Mouse (Mus musculus) lung, embryonic 15.5 days (tissue): Measurements from ENCODE around the gene Padi2. TPM values are rescaled to one million over a fixed set of nuclear protein-coding genes. Genes with fewer than 3 reads are reported as not detected.

Source experiments
- ATAC-seq: fragments of 200-750 bp; cut with Nextera tagmentation; 2 replicates; pipeline ENCODE4 v1.8.0; 2017; ENCODE audit warnings: moderate number of reproducible peaks, borderline replicate concordance; ENCODE audit not compliant: low FRiP score, low TSS enrichment; ENCODE audit errors: extremely low read depth
- H3K27ac ChIP-seq: fragments of 300-500 bp; sonication (generic); 2 replicates; pipeline ENCODE4 v1.5.1; 2015; ENCODE audit warnings: moderate library complexity, mild to moderate bottlenecking, inconsistent platforms
- H3K27me3 ChIP-seq: fragments of 300-500 bp; sonication (generic); 2 replicates; pipeline ENCODE4 v1.6.1; 2015; ENCODE audit warnings: inconsistent platforms
- H3K36me3 ChIP-seq: fragments of 300-500 bp; sonication (generic); 2 replicates; pipeline ENCODE4 v1.6.1; 2015; ENCODE audit warnings: inconsistent platforms
- H3K4me1 ChIP-seq: fragments of 300-500 bp; sonication (generic); 2 replicates; pipeline ENCODE4 v1.6.1; 2015; ENCODE audit warnings: inconsistent platforms
- H3K4me2 ChIP-seq: fragments of 300-500 bp; sonication (generic); 2 replicates; pipeline ENCODE4 v1.6.1; 2015; ENCODE audit warnings: inconsistent platforms, mild to moderate bottlenecking, moderate library complexity
- H3K4me3 ChIP-seq: fragments of 300-500 bp; sonication (generic); 2 replicates; pipeline ENCODE4 v1.5.1; 2015; ENCODE audit warnings: mild to moderate bottlenecking, inconsistent platforms
- H3K9ac ChIP-seq: fragments of 300-500 bp; sonication (generic); 2 replicates; pipeline ENCODE4 v1.6.1; 2015; ENCODE audit warnings: inconsistent platforms
- H3K9me3 ChIP-seq: fragments of 300-500 bp; sonication (generic); 2 replicates; pipeline ENCODE4 v1.6.1; 2016; ENCODE audit warnings: inconsistent platforms
- WGBS: fragments of 180-500 bp; shearing (Covaris S2); methylation state at CpG from one replicate; pipeline ENCODE4 v1.1.7; 2015; 5-methylcytosine and 5-hydroxymethylcytosine counted together
- polyA plus RNA-seq: library from polyadenylated mRNA; unstranded; fragments of >200 nt; fragmentation: Nextera tagmentation; extraction: Ambion mirVana; gene quantifications from 2 replicates; pipeline ENCODE4 v1.2.1, GENCODE M21; 2015

The Padi2 gene
- polyA plus RNA-seq, 1 experiment from 2014 or later = 2.6 TPM

GRCm38 (mm10) chr4:140910661-140911310 is 4.6 kb downstream of the Padi2 start:
- Histone ChIP-seq H3K4me1 (peaks cover 12% of the 10 kb centered on the region), H3K9ac (no peak overlapping the region), H3K36me3 (no peaks in the 10 kb centered on the region), H3K4me2 (no peak overlapping the region), H3K27me3 (peaks cover 22% of the 10 kb centered on the region), H3K4me3 (no peak overlapping the region), H3K27ac (no peak overlapping the region), H3K9me3 (no peaks in the 10 kb centered on the region)
- no peak for ATAC-seq
- 28% methylated on average over 17 of the region's 17 CpGs for WGBS

- WGBS = 87% methylated on average over 9 of the region's 9 CpGs
- Histone ChIP-seq H3K4me1 (peaks cover 6% of the 10 kb centered on the region), H3K9ac (no peak overlapping the region), H3K4me2 (no peak overlapping the region), H3K4me3 (no peak overlapping the region), H3K9me3 (no peaks in the 10 kb centered on the region), H3K36me3 (no peaks in the 10 kb centered on the region), H3K27me3 (peaks cover 17% of the 10 kb centered on the region), H3K27ac (no peak overlapping the region)
- ATAC-seq = no peak
These were observed 5.3 kb downstream of the Padi2 start for GRCm38 (mm10) chr4:140911416-140911815.

GRCm38 (mm10) chr4:140912271-140912833 is 6.2 kb downstream of the Padi2 start:
- no peak for ATAC-seq
- WGBS = 70% methylated on average over 10 of the region's 10 CpGs
- Histone ChIP-seq H3K36me3 (no peaks in the 10 kb centered on the region), H3K27ac (no peak overlapping the region), H3K4me2 (no peak overlapping the region), H3K27me3 (peaks cover 7% of the 10 kb centered on the region), H3K9me3 (no peaks in the 10 kb centered on the region), H3K4me1 (peaks cover 3% of the 10 kb centered on the region; the same call in 1 of the 2 replicates), H3K4me3 (no peak overlapping the region), H3K9ac (no peak overlapping the region)

GRCm38 (mm10) chr4:140913565-140913964 is 7.4 kb downstream of the Padi2 start:
- H3K27me3 ChIP-seq = peaks cover 5% of the 10 kb centered on the region; the same call in 1 of the 2 replicates
- no peak overlapping the region for H3K27ac ChIP-seq
- H3K9me3 ChIP-seq = no peaks in the 10 kb centered on the region
- no peak for ATAC-seq
- no peaks in the 10 kb centered on the region for H3K36me3 ChIP-seq
- H3K4me2 ChIP-seq = no peak overlapping the region
- H3K4me3 ChIP-seq = no peak overlapping the region
- 91% methylated on average over 9 of the region's 9 CpGs for WGBS
- no peak overlapping the region for H3K9ac ChIP-seq
- H3K4me1 ChIP-seq = peaks cover 3% of the 10 kb centered on the region; the same call in 1 of the 2 replicates

GRCm38 (mm10) chr4:140914731-140915131 is 8.6 kb downstream of the Padi2 start:
- WGBS = 38% methylated on average over 6 of the region's 6 CpGs
- ATAC-seq = no peak
- no peak overlapping the region for H3K27ac ChIP-seq
- no peaks in the 10 kb centered on the region for H3K36me3 ChIP-seq
- H3K4me2 ChIP-seq = no peak overlapping the region
- H3K9ac ChIP-seq = no peak overlapping the region
- H3K4me3 ChIP-seq = no peak overlapping the region
- H3K27me3 ChIP-seq = no peaks in the 10 kb centered on the region
- H3K4me1 ChIP-seq = peaks cover 3% of the 10 kb centered on the region; the same call in 1 of the 2 replicates
- H3K9me3 ChIP-seq = no peaks in the 10 kb centered on the region

GRCm38 (mm10) chr4:140915235-140915634 is 9.1 kb downstream of the Padi2 start:
- no peak overlapping the region for H3K9ac ChIP-seq
- 45% methylated on average over 3 of the region's 3 CpGs for WGBS
- H3K4me3 ChIP-seq = no peak overlapping the region
- peaks cover 3% of the 10 kb centered on the region; the same call in 1 of the 2 replicates for H3K4me1 ChIP-seq
- no peak for ATAC-seq
- H3K9me3 ChIP-seq = no peaks in the 10 kb centered on the region
- H3K27ac ChIP-seq = no peak overlapping the region
- no peaks in the 10 kb centered on the region for H3K27me3 ChIP-seq
- no peaks in the 10 kb centered on the region for H3K36me3 ChIP-seq
- no peak overlapping the region for H3K4me2 ChIP-seq

GRCm38 (mm10) chr4:140916296-140916695 is 10.2 kb downstream of the Padi2 start:
- no peaks in the 10 kb centered on the region for H3K9me3 ChIP-seq
- WGBS = 83% methylated on average over 5 of the region's 5 CpGs
- no peak overlapping the region for H3K4me2 ChIP-seq
- no peak for ATAC-seq
- H3K27me3 ChIP-seq = no peaks in the 10 kb centered on the region
- no peaks in the 10 kb centered on the region for H3K36me3 ChIP-seq
- H3K4me3 ChIP-seq = no peak overlapping the region
- no peak overlapping the region for H3K9ac ChIP-seq
- H3K4me1 ChIP-seq = no peaks in the 10 kb centered on the region
- H3K27ac ChIP-seq = no peak overlapping the region

GRCm38 (mm10) chr4:140917451-140917850 is 11.3 kb downstream of the Padi2 start:
- 82% methylated on average over 9 of the region's 9 CpGs for WGBS
- H3K27me3 ChIP-seq = no peaks in the 10 kb centered on the region
- no peak overlapping the region for H3K4me3 ChIP-seq
- no peaks in the 10 kb centered on the region for H3K36me3 ChIP-seq
- no peaks in the 10 kb centered on the region for H3K9me3 ChIP-seq
- no peak overlapping the region for H3K27ac ChIP-seq
- H3K9ac ChIP-seq = no peak overlapping the region
- no peaks in the 10 kb centered on the region for H3K4me1 ChIP-seq
- no peak for ATAC-seq
- H3K4me2 ChIP-seq = no peak overlapping the region

GRCm38 (mm10) chr4:140919974-140920836 is 14.1 kb downstream of the Padi2 start:
- H3K9me3 ChIP-seq = no peaks in the 10 kb centered on the region
- no peaks in the 10 kb centered on the region for H3K4me1 ChIP-seq
- no peaks in the 10 kb centered on the region for H3K36me3 ChIP-seq
- no peak overlapping the region for H3K4me3 ChIP-seq
- H3K27ac ChIP-seq = no peak overlapping the region
- H3K4me2 ChIP-seq = no peak overlapping the region
- no peaks in the 10 kb centered on the region for H3K27me3 ChIP-seq
- no peak overlapping the region for H3K9ac ChIP-seq
- no peak for ATAC-seq
- 42% methylated on average over 11 of the region's 11 CpGs for WGBS

GRCm38 (mm10) chr4:140922508-140922907 is 16.4 kb downstream of the Padi2 start:
- Histone ChIP-seq H3K9me3 (no peaks in the 10 kb centered on the region), H3K4me3 (no peak overlapping the region), H3K9ac (no peak overlapping the region), H3K36me3 (no peaks in the 10 kb centered on the region), H3K4me2 (no peak overlapping the region), H3K27me3 (no peaks in the 10 kb centered on the region), H3K4me1 (no peaks in the 10 kb centered on the region; the same call in 1 of the 2 replicates), H3K27ac (no peak overlapping the region)
- ATAC-seq = no peak
- 69% methylated on average over 5 of the region's 5 CpGs for WGBS

- Histone ChIP-seq H3K4me3 (no peak overlapping the region), H3K36me3 (no peaks in the 10 kb centered on the region), H3K4me1 (no peaks in the 10 kb centered on the region; the same call in 1 of the 2 replicates), H3K27me3 (no peaks in the 10 kb centered on the region), H3K4me2 (no peak overlapping the region), H3K9me3 (no peaks in the 10 kb centered on the region), H3K9ac (no peak overlapping the region), H3K27ac (no peak overlapping the region)
- 47% methylated on average over 8 of the region's 8 CpGs for WGBS
- no peak for ATAC-seq
These were observed 19.5 kb downstream of the Padi2 start for GRCm38 (mm10) chr4:140925648-140926047.

GRCm38 (mm10) chr4:140928349-140928748 is 22.2 kb downstream of the Padi2 start:
- H3K4me2 ChIP-seq = no peak overlapping the region
- no peaks in the 10 kb centered on the region; the same call in 1 of the 2 replicates for H3K4me1 ChIP-seq
- no peaks in the 10 kb centered on the region for H3K27me3 ChIP-seq
- WGBS = 46% methylated on average over 9 of the region's 9 CpGs
- no peaks in the 10 kb centered on the region for H3K9me3 ChIP-seq
- H3K27ac ChIP-seq = no peak overlapping the region
- H3K4me3 ChIP-seq = no peak overlapping the region
- no peak overlapping the region for H3K9ac ChIP-seq
- H3K36me3 ChIP-seq = no peaks in the 10 kb centered on the region
- ATAC-seq = no peak
